Mouse (Mus musculus): ENCODE data around the gene Sipa1l3.

The Sipa1l3 gene

GRCm38 (mm10) chr7:29416906-29417305, 101.5 kb downstream of the Sipa1l3 start:
- DNase-seq (ENCODE audit: extremely low spot score, low spot score): no peak

- no peak for DNase-seq (ENCODE audit: extremely low spot score, low spot score)
These were observed 106.4 kb downstream of the Sipa1l3 start for GRCm38 (mm10) chr7:29411838-29412580.

- DNase-seq (ENCODE audit: extremely low spot score, low spot score): peak; percentile 20
These were observed 107.1 kb downstream of the Sipa1l3 start for GRCm38 (mm10) chr7:29411216-29411816.

GRCm38 (mm10) chr7:29410402-29410801, 108.0 kb downstream of the Sipa1l3 start:
- DNase-seq (ENCODE audit: extremely low spot score, low spot score): no peak

GRCm38 (mm10) chr7:29406855-29407254, 111.6 kb downstream of the Sipa1l3 start:
- DNase-seq (ENCODE audit: extremely low spot score, low spot score): no peak

GRCm38 (mm10) chr7:29404126-29404525, 114.3 kb downstream of the Sipa1l3 start:
- no peak for DNase-seq (ENCODE audit: extremely low spot score, low spot score)

GRCm38 (mm10) chr7:29402015-29402414, 116.4 kb downstream of the Sipa1l3 start:
- no peak for DNase-seq (ENCODE audit: extremely low spot score, low spot score)

- DNase-seq (ENCODE audit: extremely low spot score, low spot score): no peak
These were observed 118.0 kb downstream of the Sipa1l3 start for GRCm38 (mm10) chr7:29400451-29400850.

- DNase-seq (ENCODE audit: extremely low spot score, low spot score): no peak
These were observed 119.4 kb downstream of the Sipa1l3 start for GRCm38 (mm10) chr7:29399056-29399455.

GRCm38 (mm10) chr7:29397486-29397885, 121.0 kb downstream of the Sipa1l3 start:
- DNase-seq (ENCODE audit: extremely low spot score, low spot score): no peak

- DNase-seq (ENCODE audit: extremely low spot score, low spot score): no peak
These were observed 121.5 kb downstream of the Sipa1l3 start for GRCm38 (mm10) chr7:29396943-29397340.

- DNase-seq (ENCODE audit: extremely low spot score, low spot score): no peak
These were observed 122.1 kb downstream of the Sipa1l3 start for GRCm38 (mm10) chr7:29396216-29396942.

GRCm38 (mm10) chr7:29395179-29395578, 123.3 kb downstream of the Sipa1l3 start:
- DNase-seq (ENCODE audit: extremely low spot score, low spot score): no peak

GRCm38 (mm10) chr7:29393292-29393691, 125.1 kb downstream of the Sipa1l3 start:
- DNase-seq (ENCODE audit: extremely low spot score, low spot score): no peak

- DNase-seq (ENCODE audit: extremely low spot score, low spot score): no peak
These were observed 125.6 kb downstream of the Sipa1l3 start for GRCm38 (mm10) chr7:29392805-29393204.

GRCm38 (mm10) chr7:29391761-29392512, 126.5 kb downstream of the Sipa1l3 start:
- DNase-seq (ENCODE audit: extremely low spot score, low spot score): no peak

- no peak for DNase-seq (ENCODE audit: extremely low spot score, low spot score)
These were observed 127.2 kb downstream of the Sipa1l3 start for GRCm38 (mm10) chr7:29391112-29391760.

GRCm38 (mm10) chr7:29390234-29390633, 128.2 kb downstream of the Sipa1l3 start:
- no peak for DNase-seq (ENCODE audit: extremely low spot score, low spot score)

GRCm38 (mm10) chr7:29387524-29388068, 130.8 kb downstream of the Sipa1l3 start:
- no peak for DNase-seq (ENCODE audit: extremely low spot score, low spot score)

- no peak for DNase-seq (ENCODE audit: extremely low spot score, low spot score)
These were observed 132.1 kb downstream of the Sipa1l3 start for GRCm38 (mm10) chr7:29386349-29386748.

GRCm38 (mm10) chr7:29385791-29386190, 132.7 kb downstream of the Sipa1l3 start:
- DNase-seq (ENCODE audit: extremely low spot score, low spot score): no peak

All from neural tube, embryonic 10.5 days (tissue).